9 mouse cellular contexts compared by ENCODE assay signal in the genomic region with DNA sequence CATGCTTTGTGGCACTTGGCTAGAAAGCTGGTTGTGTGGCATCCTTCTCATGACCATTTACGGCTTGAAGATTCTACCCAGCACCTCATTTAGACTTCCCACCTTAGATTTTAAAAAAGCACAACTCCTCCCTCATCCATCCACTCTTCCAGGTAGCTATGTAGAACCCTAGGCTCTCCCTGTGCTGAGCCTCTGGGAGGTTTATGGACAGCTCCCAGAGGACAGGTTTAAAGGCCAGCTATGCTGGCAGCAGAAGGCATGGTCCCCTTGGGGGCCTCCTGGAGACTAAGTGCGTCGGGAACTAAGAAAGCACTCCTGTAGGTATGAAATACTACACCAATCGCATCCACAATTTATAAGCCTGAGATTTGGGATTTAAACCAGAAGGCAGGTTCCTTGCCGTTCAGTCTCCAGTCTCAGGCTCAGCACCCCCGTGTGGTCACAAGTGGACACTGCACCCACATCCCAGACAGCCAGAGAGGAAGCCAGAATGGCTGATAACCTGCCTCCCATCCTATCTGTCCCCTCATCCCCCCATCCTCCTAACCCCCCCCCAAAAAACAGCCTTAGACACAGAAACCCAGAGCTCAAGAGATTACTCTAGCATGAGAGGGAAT. TPM values are rescaled to one million over a fixed set of nuclear protein-coding genes. Genes with fewer than 3 reads are reported as not detected.
A peak's percentile ranks its signal among the peaks of the same experiment; 100 is the strongest.
DNase-seq lines count a peak whose midpoint lies in the region; ATAC-seq lines count a peak whose summit lies in the region.
"Had no signal": no experiment of that assay in that cellular context is flagged by ENCODE, and none has a peak within 500 bp of the region (broad histone marks: within the 10 kb centered on the region; RNA-seq: fewer than 3 reads in every experiment).

No protein-coding gene starts in this region.

- no peak overlapping the region for H3K27ac ChIP-seq in limb, embryonic 11.5 days (replicated peaks; ENCODE audit: low read depth, low read length)
- H3K27ac ChIP-seq: stomach, embryonic 15.5 days had no signal

- H3K9ac ChIP-seq in limb, embryonic 11.5 days (ENCODE audit: low read length): no peak overlapping the region
- H3K9ac ChIP-seq: stomach, embryonic 15.5 days had no signal

- H3K4me1 ChIP-seq in limb, embryonic 11.5 days (ENCODE audit: control insufficient read depth, insufficient read depth, low read length): no peaks in the 10 kb centered on the region
- H3K4me1 ChIP-seq: stomach, embryonic 15.5 days had no signal

- no peaks in the 10 kb centered on the region for H3K27me3 ChIP-seq in limb, embryonic 11.5 days (ENCODE audit: control insufficient read depth, insufficient read depth, low read length)
- H3K27me3 ChIP-seq: stomach, embryonic 15.5 days had no signal

- WGBS in limb, embryonic 11.5 days: 29% methylated on average over 6 of the region's 6 CpGs

- H3K36me3 ChIP-seq in limb, embryonic 11.5 days (ENCODE audit: control insufficient read depth, insufficient read depth, low read length): no peaks in the 10 kb centered on the region
- H3K36me3 ChIP-seq: stomach, embryonic 15.5 days had no signal

- no peak for ATAC-seq in limb, embryonic 11.5 days (ENCODE audit: insufficient number of reproducible peaks, low FRiP score, low TSS enrichment, low read depth)

- H3K9me3 ChIP-seq in limb, embryonic 11.5 days (ENCODE audit: control insufficient read depth, low read length): no peaks in the 10 kb centered on the region
- H3K9me3 ChIP-seq: stomach, embryonic 15.5 days had no signal

- no peak overlapping the region for H3K4me2 ChIP-seq in limb, embryonic 11.5 days (ENCODE audit: low read depth, severe bottlenecking)
- H3K4me2 ChIP-seq: stomach, embryonic 15.5 days had no signal

- DNase-seq in left cerebral cortex, adult 18-20 months (ENCODE audit: low spot score in 2 of 2): peak; percentile 66 to 77
- DNase-seq in left cerebral cortex, adult 8-10 months (ENCODE audit: low spot score in 2 of 2): no peak
- DNase-seq in ES-CJ7 (ENCODE audit: low read depth, low spot score): peak; percentile 71
- DNase-seq in cerebellum, adult 11 months: peak; percentile 66
- peak; percentile 42 to 62 for DNase-seq in frontal cortex, postnatal 10 days (ENCODE audit: low spot score in 2 of 2)
- DNase-seq in limb, embryonic 11.5 days (ENCODE audit: low spot score): peak; percentile 76
- peak; percentile 80 to 88 for DNase-seq in right cerebral cortex, postnatal 10 days (ENCODE audit: low spot score in 2 of 2)
- DNase-seq in MN1 (ENCODE audit: low spot score): no peak

- H3K4me3 ChIP-seq in limb, embryonic 11.5 days (ENCODE audit: low read depth, low read length): no peak overlapping the region
- H3K4me3 ChIP-seq: stomach, embryonic 15.5 days had no signal

RNA-seq across cellular contexts. Expression of gene Rpl38, which starts 5.5 kb away (rescaled TPM):
- total RNA-seq in left cerebral cortex, adult 18-20 months (2021): 1,000 to 10,000 TPM in 1 of 2 experiments, 100 to 1,000 TPM in 1; 952 to 1,003 TPM
- 1,000 to 10,000 TPM in 2 of 4 experiments, 100 to 1,000 TPM in 2; 852 to 1,038 (median 940) TPM for total RNA-seq in left cerebral cortex, adult 8-10 months (2022)
- 1,033 and 1,082 TPM in 2 replicates for polyA plus RNA-seq in limb, embryonic 11.5 days (2014; fragmentation: Nextera tagmentation; extraction: Ambion mirVana)

RNA-seq across cellular contexts. Expression of gene Ttyh2, which starts 12.4 kb away (rescaled TPM):
- total RNA-seq in left cerebral cortex, adult 18-20 months (2021): 10 to 100 TPM; 17.8 to 21.5 TPM
- total RNA-seq in left cerebral cortex, adult 8-10 months (2022): 10 to 100 TPM; 35.6 to 41.8 (median 38.0) TPM
- 9.5 and 10.0 TPM in 2 replicates for polyA plus RNA-seq in limb, embryonic 11.5 days (2014; fragmentation: Nextera tagmentation; extraction: Ambion mirVana)

Comparison
In these comparisons a context has a peak if more than half of its experiments do, and no peak if none do; other contexts are left out.
1. DNase-seq: peak in left cerebral cortex, adult 18-20 months (2 of 2), ES-CJ7 (single experiment), cerebellum, adult 11 months (single experiment), frontal cortex, postnatal 10 days (2 of 2), limb, embryonic 11.5 days (single experiment) and right cerebral cortex, postnatal 10 days (2 of 2); none in left cerebral cortex, adult 8-10 months (0 of 2) and MN1 (single experiment).